Mouse (Mus musculus): Measurements from ENCODE around the gene Adam17. TPM values are rescaled to one million over a fixed set of nuclear protein-coding genes. Genes with fewer than 3 reads are reported as not detected.

The Adam17 gene
- polyA plus RNA-seq, 1 experiment from 2014 or later, result 18.1 TPM

- WGBS (ENCODE audit: insufficient replicate concordance), result 84% methylated on average over 8 of the region's 8 CpGs
- Histone ChIP-seq H3K9me3 (replicated peaks) (no peaks in the 10 kb centered on the region), H3K27me3 (no peaks in the 10 kb centered on the region), H3K4me1 (replicated peaks) (peaks cover 10% of the 10 kb centered on the region), H3K36me3 (peaks cover 88% of the 10 kb centered on the region), H3K27ac (no peak overlapping the region), H3K4me2 (no peak overlapping the region), H3K4me3 (replicated peaks) (no peak overlapping the region), H3K9ac (no peak overlapping the region)
- DNase-seq, result no peak
- no peak for ATAC-seq (ENCODE audit: low read depth)
Observed at GRCm38 (mm10) chr12:21325266-21325665, 48.2 kb downstream of the Adam17 start.

- WGBS (ENCODE audit: insufficient replicate concordance), result 71% methylated on average over 5 of the region's 5 CpGs
- no peaks in the 10 kb centered on the region for H3K27me3 ChIP-seq
- peaks cover 87% of the 10 kb centered on the region for H3K36me3 ChIP-seq
- H3K9me3 ChIP-seq (replicated peaks), result no peaks in the 10 kb centered on the region
- DNase-seq, result no peak
- ATAC-seq (ENCODE audit: low read depth), result no peak
- peaks cover 12% of the 10 kb centered on the region for H3K4me1 ChIP-seq (replicated peaks)
- no peak overlapping the region for H3K27ac ChIP-seq
- no peak overlapping the region for H3K9ac ChIP-seq
- no peak overlapping the region for H3K4me3 ChIP-seq (replicated peaks)
- H3K4me2 ChIP-seq, result no peak overlapping the region
Observed at GRCm38 (mm10) chr12:21324101-21324500, 49.3 kb downstream of the Adam17 start.

GRCm38 (mm10) chr12:21322856-21323255, 50.6 kb downstream of the Adam17 start:
- ATAC-seq (ENCODE audit: low read depth) (no peak), DNase-seq (no peak)
- Histone ChIP-seq H3K36me3 (peaks cover 80% of the 10 kb centered on the region), H3K4me3 (replicated peaks) (no peak overlapping the region), H3K4me1 (replicated peaks) (peaks cover 15% of the 10 kb centered on the region), H3K27me3 (no peaks in the 10 kb centered on the region), H3K4me2 (no peak overlapping the region), H3K9ac (no peak overlapping the region), H3K27ac (no peak overlapping the region), H3K9me3 (replicated peaks) (no peaks in the 10 kb centered on the region)
- 81% methylated on average over 9 of the region's 9 CpGs for WGBS (ENCODE audit: insufficient replicate concordance)

GRCm38 (mm10) chr12:21322296-21322695, 51.1 kb downstream of the Adam17 start:
- no peak for DNase-seq
- Histone ChIP-seq H3K4me1 (replicated peaks) (peaks cover 21% of the 10 kb centered on the region), H3K36me3 (peaks cover 74% of the 10 kb centered on the region), H3K4me2 (no peak overlapping the region), H3K9me3 (replicated peaks) (no peaks in the 10 kb centered on the region), H3K4me3 (replicated peaks) (no peak overlapping the region), H3K9ac (no peak overlapping the region), H3K27me3 (no peaks in the 10 kb centered on the region), H3K27ac (no peak overlapping the region)
- 84% methylated on average over 4 of the region's 4 CpGs for WGBS (ENCODE audit: insufficient replicate concordance)
- peak; percentile 10; the same call in 1 of the 2 replicates for ATAC-seq (ENCODE audit: low read depth)

- no peak for ATAC-seq (ENCODE audit: low read depth)
- 68% methylated on average over 9 of the region's 9 CpGs for WGBS (ENCODE audit: insufficient replicate concordance)
Observed at GRCm38 (mm10) chr12:21321170-21321569, 52.3 kb downstream of the Adam17 start.

GRCm38 (mm10) chr12:21320317-21320716, 53.1 kb downstream of the Adam17 start:
- H3K36me3 ChIP-seq, result peaks cover 58% of the 10 kb centered on the region
- peaks cover 34% of the 10 kb centered on the region for H3K4me1 ChIP-seq (replicated peaks)
- no peak overlapping the region for H3K4me3 ChIP-seq (replicated peaks)
- WGBS (ENCODE audit: insufficient replicate concordance), result 75% methylated on average over 4 of the region's 4 CpGs
- no peak overlapping the region for H3K4me2 ChIP-seq
- H3K27ac ChIP-seq, result no peak overlapping the region
- no peak overlapping the region for H3K9ac ChIP-seq
- DNase-seq (no peak), ATAC-seq (ENCODE audit: low read depth) (no peak)
- H3K27me3 ChIP-seq, result no peaks in the 10 kb centered on the region
- H3K9me3 ChIP-seq (replicated peaks), result no peaks in the 10 kb centered on the region

More at GRCm38 (mm10) chr12:21321170-21321569, 52.3 kb downstream of the Adam17 start:
- Histone ChIP-seq H3K4me1 (replicated peaks) (peaks cover 27% of the 10 kb centered on the region), H3K9me3 (replicated peaks) (no peaks in the 10 kb centered on the region), H3K9ac (no peak overlapping the region), H3K4me3 (replicated peaks) (no peak overlapping the region), H3K27me3 (no peaks in the 10 kb centered on the region), H3K36me3 (peaks cover 66% of the 10 kb centered on the region), H3K4me2 (no peak overlapping the region), H3K27ac (no peak overlapping the region)
- DNase-seq, result no peak

GRCm38 (mm10) chr12:21318143-21318895, 55.1 kb downstream of the Adam17 start:
- no peaks in the 10 kb centered on the region for H3K27me3 ChIP-seq
- 71% methylated on average over 12 of the region's 12 CpGs for WGBS (ENCODE audit: insufficient replicate concordance)
- no peak overlapping the region for H3K9ac ChIP-seq
- peaks cover 61% of the 10 kb centered on the region for H3K36me3 ChIP-seq
- peaks cover 34% of the 10 kb centered on the region for H3K4me1 ChIP-seq (replicated peaks)
- no peak overlapping the region for H3K27ac ChIP-seq
- H3K4me3 ChIP-seq (replicated peaks), result no peak overlapping the region
- H3K4me2 ChIP-seq, result no peak overlapping the region
- H3K9me3 ChIP-seq (replicated peaks), result no peaks in the 10 kb centered on the region
- DNase-seq, result peak; percentile 48
- ATAC-seq (ENCODE audit: low read depth), result no peak

- Histone ChIP-seq H3K36me3 (peaks cover 60% of the 10 kb centered on the region), H3K4me2 (peak overlapping the region; percentile 86), H3K4me1 (replicated peaks) (peaks cover 34% of the 10 kb centered on the region), H3K9me3 (replicated peaks) (no peaks in the 10 kb centered on the region), H3K27ac (peak overlapping the region; percentile 70; the same call in 1 of the 2 replicates), H3K9ac (peak overlapping the region; percentile 80), H3K27me3 (no peaks in the 10 kb centered on the region), H3K4me3 (replicated peaks) (peak overlapping the region; percentile 80)
- 33% methylated on average over 7 of the region's 7 CpGs for WGBS (ENCODE audit: insufficient replicate concordance)
- no peak for DNase-seq
- ATAC-seq (ENCODE audit: low read depth), result no peak
Observed at GRCm38 (mm10) chr12:21316869-21317265, 56.6 kb downstream of the Adam17 start.

- peak within 1 kb of the TSS; percentile 70 for H3K27ac ChIP-seq
- H3K4me1 ChIP-seq (replicated peaks), result peaks cover 33% of the 10 kb centered on the region
- no peaks in the 10 kb centered on the region for H3K9me3 ChIP-seq (replicated peaks)
- ATAC-seq (ENCODE audit: low read depth) (peak; percentile 95), DNase-seq (peak; percentile 77)
- WGBS (ENCODE audit: insufficient replicate concordance), result 2% methylated on average over 59 of the region's 59 CpGs
- peak within 1 kb of the TSS; percentile 80 for H3K4me3 ChIP-seq (replicated peaks)
- H3K9ac ChIP-seq, result peak within 1 kb of the TSS; percentile 80
- peak within 1 kb of the TSS; percentile 86 for H3K4me2 ChIP-seq
- H3K36me3 ChIP-seq, result peaks cover 60% of the 10 kb centered on the region
- H3K27me3 ChIP-seq, result no peaks in the 10 kb centered on the region
Observed at GRCm38 (mm10) chr12:21315923-21316868, 57.2 kb downstream of the Adam17 start, which contains the start of gene Iah1. Iah1 (plus strand) TSS chr12:21316389.

GRCm38 (mm10) chr12:21312201-21312600, 61.2 kb downstream of the Adam17 start:
- DNase-seq (no peak), ATAC-seq (ENCODE audit: low read depth) (no peak)
- Histone ChIP-seq H3K4me3 (replicated peaks) (no peak overlapping the region), H3K4me2 (no peak overlapping the region), H3K9me3 (replicated peaks) (no peaks in the 10 kb centered on the region), H3K27ac (no peak overlapping the region), H3K27me3 (no peaks in the 10 kb centered on the region), H3K9ac (no peak overlapping the region), H3K4me1 (replicated peaks) (peaks cover 12% of the 10 kb centered on the region), H3K36me3 (peaks cover 75% of the 10 kb centered on the region)
- 86% methylated on average over 5 of the region's 5 CpGs for WGBS (ENCODE audit: insufficient replicate concordance)

GRCm38 (mm10) chr12:21306721-21307120, 66.7 kb downstream of the Adam17 start:
- H3K27ac ChIP-seq, result no peak overlapping the region
- 78% methylated on average over 4 of the region's 4 CpGs for WGBS (ENCODE audit: insufficient replicate concordance)
- ATAC-seq (ENCODE audit: low read depth), result no peak
- DNase-seq, result no peak
- no peak overlapping the region for H3K4me2 ChIP-seq
- no peaks in the 10 kb centered on the region for H3K9me3 ChIP-seq (replicated peaks)
- peaks cover 10% of the 10 kb centered on the region for H3K4me1 ChIP-seq (replicated peaks)
- H3K36me3 ChIP-seq, result peaks cover 90% of the 10 kb centered on the region
- H3K9ac ChIP-seq, result no peak overlapping the region
- no peak overlapping the region for H3K4me3 ChIP-seq (replicated peaks)
- no peaks in the 10 kb centered on the region for H3K27me3 ChIP-seq

All from liver, embryonic 13.5 days (tissue).